Mouse (Mus musculus) spleen, adult 10 weeks (tissue): Measurements from ENCODE around the gene Tex2. TPM values are rescaled to one million over a fixed set of nuclear protein-coding genes. Genes with fewer than 3 reads are reported as not detected.

Experiments used
- polyA plus RNA-seq: library from polyadenylated mRNA; stranded (reverse); fragments of 350-450 nt; fragmentation: Illumina TruSeq; extraction: RNeasy Lipid Tissue Mini Kit (QIAGEN cat#74804); gene quantifications from one replicate; pipeline ENCODE4 v1.2.3, GENCODE M21; 2015; ENCODE audit warnings: low replicate concordance; ENCODE audit not compliant: insufficient read depth

The Tex2 gene
- polyA plus RNA-seq, result 15.6 TPM

GRCm38 (mm10) chr11:106612961-106613637 lies at the start of gene Tex2:
Gene Tex2, minus strand, starts transcription at chr11:106613423.

DNA sequence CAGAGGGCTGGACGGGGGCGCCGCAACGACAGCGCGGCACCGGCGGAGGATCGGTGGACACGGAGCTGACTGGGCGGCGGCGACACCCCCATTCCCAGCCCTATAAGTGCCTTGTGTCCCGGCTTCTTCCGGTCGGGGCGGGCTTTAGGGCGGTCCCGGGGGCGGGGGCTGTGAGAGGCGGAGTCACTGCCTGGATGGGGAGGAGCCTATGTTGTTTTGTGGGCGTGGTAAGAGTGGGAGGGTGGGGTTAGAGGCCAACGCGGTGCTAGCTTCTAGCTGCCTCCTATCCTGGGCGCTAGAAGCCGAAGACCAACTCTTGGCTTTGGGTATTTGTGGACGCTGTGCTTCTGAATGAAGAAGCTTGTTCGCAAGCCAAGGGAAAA lies 125.5 kb downstream of the Tex2 start, which contains the start of gene Ern1:
Ern1 (minus strand) TSS at position 120 of the 383 bp plus-strand sequence.

Other genes starting within 250 kb of the Tex2 start
- gene Prr29, start 248.0 kb downstream of the Tex2 start, polyA plus RNA-seq, result 0.33 TPM
- gene Icam2, start 225.3 kb downstream of the Tex2 start, polyA plus RNA-seq, result 103 TPM
- 17.4 TPM for gene Ern1, start 125.6 kb downstream of the Tex2 start, polyA plus RNA-seq
- 146 TPM for gene Pecam1, start 137.2 kb upstream of the Tex2 start, polyA plus RNA-seq
- 34.6 TPM for gene Milr1, start 137.8 kb upstream of the Tex2 start, polyA plus RNA-seq
- 19.3 TPM for gene Polg2, start 166.1 kb upstream of the Tex2 start, polyA plus RNA-seq
- 2,564 TPM for gene Ddx5, start 175.8 kb upstream of the Tex2 start, polyA plus RNA-seq
- 49.0 TPM for gene Cep95, start 175.8 kb upstream of the Tex2 start, polyA plus RNA-seq